Mouse (Mus musculus): ENCODE measurements at regions not wholly inside any gene's neighbourhood (a gene's known extent, or its start where the extent isn't known, plus 50 kb on each side); places are given as distances from the start of the nearest gene placed in this dataset.

- ChIA-PET POLR2A (interaction anchor here in 2 of 4 experiments (0.5 to 2.3 kb wide), 9 partner anchors 10 to 204 kb away, joined by 3 to 9 read pairs (median 5); partner anchors contain the start of genes Ier5l (in 1 of the 2) and Ntmt1 (in 1 of the 2)), CTCF (interaction anchor here in 1 of 4 experiments (1.0 to 1.6 kb wide), 2 partner anchors 95 to 117 kb away, joined by 4 read pairs; no protein-coding TSS in a partner anchor)
These were observed 82.7 kb downstream of the Cstad start for GRCm38 (mm10) chr2:30677498-30677897.

GRCm38 (mm10) chr2:30676833-30677459 lies 82.1 kb downstream of the Cstad start:
- POLR2A ChIA-PET: interaction anchor here in 3 of 4 experiments (0.5 to 2.3 kb wide), 13 partner anchors 10 to 1008 kb away, joined by 3 to 9 read pairs (median 3); partner anchors contain the start of genes Ier5l (in 1 of the 3) and Ntmt1 (in 1 of the 3)
- CTCF ChIA-PET: interaction anchor here in 2 of 4 experiments (0.6 to 1.6 kb wide), 3 partner anchors 9 to 118 kb away, joined by 3 to 4 read pairs (median 4); no protein-coding TSS in a partner anchor

GRCm38 (mm10) chr2:30676450-30676832 lies 81.6 kb downstream of the Cstad start:
- ChIA-PET POLR2A (interaction anchor here in 3 of 4 experiments (0.6 to 2.3 kb wide), 10 partner anchors 9 to 1009 kb away, joined by 3 to 7 read pairs (median 3); no protein-coding TSS in a partner anchor), CTCF (interaction anchor here in 3 of 4 experiments (0.6 to 1.6 kb wide), 4 partner anchors 9 to 152 kb away, joined by 3 to 4 read pairs (median 4); no protein-coding TSS in a partner anchor)

GRCm38 (mm10) chr2:30675839-30676238 lies 81.0 kb downstream of the Cstad start:
- POLR2A ChIA-PET: interaction anchor here in 2 of 4 experiments (0.7 to 2.3 kb wide), 6 partner anchors 9 to 31 kb away, joined by 3 to 7 read pairs (median 4); no protein-coding TSS in a partner anchor
- CTCF ChIA-PET: interaction anchor here in 2 of 4 experiments (0.8 to 1.6 kb wide), 3 partner anchors 32 to 152 kb away, joined by 3 to 6 read pairs (median 4); no protein-coding TSS in a partner anchor

GRCm38 (mm10) chr2:30670836-30671586 lies 76.2 kb downstream of the Cstad start:
- CTCF ChIA-PET: interaction anchor here in 3 of 4 experiments (0.6 kb wide), 4 partner anchors 11 to 203 kb away, joined by 3 to 4 read pairs (median 4); partner anchors contain the start of gene Prrx2 (in 1 of the 3)
- POLR2A ChIA-PET: interaction anchor here in 3 of 4 experiments (0.5 to 1.6 kb wide), 15 partner anchors 10 to 1214 kb away, joined by 3 to 8 read pairs (median 3); partner anchors contain the start of gene Ier5l (in 1 of the 3)

- CTCF ChIA-PET: no interaction called here
- POLR2A ChIA-PET: interaction anchor here in 2 of 4 experiments (0.7 to 1.7 kb wide), 2 partner anchors 9 to 291 kb away, joined by 3 to 4 read pairs; no protein-coding TSS in a partner anchor
These were observed 72.6 kb downstream of the Cstad start for GRCm38 (mm10) chr2:30667468-30667867.

- CTCF ChIA-PET: interaction anchor here in 3 of 4 experiments (1.0 to 1.6 kb wide), 4 partner anchors 47 to 191 kb away, joined by 4 to 7 read pairs (median 6); no protein-coding TSS in a partner anchor
- POLR2A ChIA-PET: interaction anchor here in 3 of 4 experiments (0.7 to 2.8 kb wide), 35 partner anchors 9 to 508 kb away, joined by 3 to 11 read pairs (median 4); partner anchors contain the start of genes Cstad (in 2 of the 3) and Ier5l (in 2 of the 3)
These were observed 66.3 kb downstream of the Cstad start for GRCm38 (mm10) chr2:30661147-30661546.

- ChIA-PET POLR2A (interaction anchor here in 3 of 4 experiments (0.6 to 2.8 kb wide), 38 partner anchors 8 to 325 kb away, joined by 3 to 11 read pairs (median 4); partner anchors contain the start of genes Cstad (in 2 of the 3), Ier5l (in 2 of the 3) and Ntmt1 (in 1 of the 3)), CTCF (interaction anchor here in 3 of 4 experiments (0.6 to 1.6 kb wide), 5 partner anchors 47 to 191 kb away, joined by 3 to 7 read pairs (median 6); no protein-coding TSS in a partner anchor)
These were observed 65.8 kb downstream of the Cstad start for GRCm38 (mm10) chr2:30660613-30660991.

- ChIA-PET CTCF (interaction anchor here (0.6 to 1.6 kb wide), 5 partner anchors 48 to 135 kb away, joined by 3 to 7 read pairs (median 5); no protein-coding TSS in a partner anchor), POLR2A (interaction anchor here in 3 of 4 experiments (0.6 to 2.8 kb wide), 35 partner anchors 10 to 326 kb away, joined by 3 to 11 read pairs (median 4); partner anchors contain the start of genes Ier5l (in 2 of the 3), Ntmt1 (in 2 of the 3) and Cstad (in 1 of the 3))
These were observed 65.2 kb downstream of the Cstad start for GRCm38 (mm10) chr2:30659836-30660612.

GRCm38 (mm10) chr2:30658844-30659555 lies 64.2 kb downstream of the Cstad start:
- ChIA-PET POLR2A (interaction anchor here in 3 of 4 experiments (0.6 to 2.8 kb wide), 25 partner anchors 9 to 216 kb away, joined by 3 to 13 read pairs (median 4); partner anchors contain the start of genes Ier5l (in 3 of the 3), Ntmt1 (in 2 of the 3) and Cstad (in 1 of the 3)), CTCF (interaction anchor here in 3 of 4 experiments (0.6 to 1.9 kb wide), 5 partner anchors 34 to 582 kb away, joined by 3 to 6 read pairs (median 4); no protein-coding TSS in a partner anchor)
